Mouse (Mus musculus) R1 (cell line): ENCODE measurements around the gene Gnb3.

ENCODE experiments used
- DNase-seq: peaks from one replicate; pipeline ENCODE4 v3.0.0-alpha.2; 2018; ENCODE audit warnings: low read depth, low spot score

The Gnb3 gene

DNA sequence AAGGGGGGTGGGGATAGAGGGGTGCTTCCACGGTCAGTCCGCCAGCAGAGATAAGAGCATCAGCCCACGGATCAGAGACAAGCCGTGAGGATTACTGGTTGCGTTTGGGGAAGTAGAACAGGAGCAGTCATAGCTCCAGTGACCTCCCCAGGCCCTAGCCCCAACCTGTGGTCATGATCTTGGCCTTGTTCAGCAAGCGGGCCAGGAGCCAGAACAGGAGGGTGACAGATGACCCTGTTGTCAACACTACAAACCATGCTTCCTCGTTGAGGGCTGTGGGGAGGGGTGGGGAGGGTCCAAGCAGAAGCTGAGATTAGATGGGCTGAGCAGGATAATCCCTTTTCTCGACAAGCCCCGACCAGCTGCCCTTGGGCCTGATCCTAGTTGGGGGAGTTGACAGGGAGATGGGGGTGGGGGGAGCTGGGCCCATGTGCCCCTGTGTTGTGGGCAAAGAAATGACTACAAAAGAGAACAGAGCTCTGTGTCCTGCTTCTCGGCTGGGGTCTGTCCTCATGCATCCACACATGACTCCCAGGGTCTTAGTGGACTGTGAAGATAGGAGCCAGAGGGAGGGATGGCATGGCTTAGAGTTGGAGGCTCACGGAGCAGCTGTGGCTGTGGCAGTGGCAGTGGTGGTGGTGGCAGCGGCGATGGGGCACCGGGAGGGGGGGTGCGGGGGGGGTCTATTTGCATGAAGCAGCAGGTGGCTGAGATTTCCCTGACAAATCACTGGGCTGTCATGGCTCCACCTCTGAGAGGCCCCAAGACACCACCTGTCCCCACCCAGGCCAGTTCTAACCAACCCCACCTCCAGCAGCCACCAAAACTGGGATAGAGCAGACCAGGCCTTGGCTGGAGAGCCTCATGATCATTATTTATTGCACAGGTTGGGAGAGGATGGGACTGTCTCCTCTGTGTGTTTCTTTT is at the start of gene Gnb3:
Gene Gnb3 (minus strand): TSS at position 35 of the 927 bp plus-strand sequence.
- no peak for DNase-seq

DNA sequence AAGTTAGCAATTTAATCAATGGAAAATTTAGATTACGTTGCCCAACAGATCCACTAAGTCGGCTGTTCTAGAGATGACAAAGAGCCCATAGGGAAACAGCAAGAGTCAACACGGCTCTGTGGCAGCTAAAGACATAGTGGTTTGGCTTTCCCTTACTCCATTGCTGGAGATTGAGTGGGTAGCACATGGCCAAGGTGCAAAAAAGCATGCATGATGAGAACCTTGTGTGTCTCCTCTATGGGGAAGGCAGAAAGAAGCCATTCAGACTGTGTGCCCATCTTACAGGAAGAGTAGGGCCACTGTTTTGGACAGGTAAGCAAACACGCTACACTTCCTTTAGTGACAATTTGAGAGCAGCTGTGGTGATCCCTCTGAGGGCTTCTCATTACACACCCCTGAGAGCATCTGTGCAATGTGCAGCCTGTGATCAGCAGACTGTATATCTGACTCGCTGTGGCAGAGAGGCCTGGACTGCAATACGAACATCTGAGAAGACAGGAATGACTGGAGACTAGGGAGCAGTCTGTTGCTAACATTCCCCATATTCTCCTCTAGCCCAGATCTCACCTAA is 48.6 kb upstream of the Gnb3 start:
- DNase-seq: no peak

GRCm38 (mm10) chr6:124887986-124888385 is 47.9 kb upstream of the Gnb3 start, which contains the start of gene Cd4:
TSS of gene Cd4 (minus strand) at chr6:124888221.
- no peak for DNase-seq

DNA sequence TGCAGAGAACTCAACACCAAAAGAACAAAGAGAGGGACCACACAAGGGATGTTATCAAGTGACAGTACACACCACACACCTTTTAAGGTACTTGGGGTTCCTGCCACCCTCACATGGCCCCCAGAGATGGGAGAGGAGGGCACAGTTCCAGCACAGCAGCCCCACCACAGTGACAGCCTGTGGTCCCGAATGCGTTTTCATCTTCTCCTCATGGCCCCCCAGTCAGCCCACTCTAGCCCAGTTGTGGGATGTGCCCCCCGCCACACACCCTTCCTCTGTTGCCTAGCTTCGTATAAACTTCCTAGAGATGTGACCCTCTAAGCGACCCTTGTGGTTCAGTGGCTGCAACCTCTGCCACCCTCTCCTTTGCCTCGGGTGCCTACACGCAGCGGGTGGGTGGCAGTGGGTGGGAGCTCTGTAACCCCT is 45.9 kb upstream of the Gnb3 start:
- no peak for DNase-seq

DNA sequence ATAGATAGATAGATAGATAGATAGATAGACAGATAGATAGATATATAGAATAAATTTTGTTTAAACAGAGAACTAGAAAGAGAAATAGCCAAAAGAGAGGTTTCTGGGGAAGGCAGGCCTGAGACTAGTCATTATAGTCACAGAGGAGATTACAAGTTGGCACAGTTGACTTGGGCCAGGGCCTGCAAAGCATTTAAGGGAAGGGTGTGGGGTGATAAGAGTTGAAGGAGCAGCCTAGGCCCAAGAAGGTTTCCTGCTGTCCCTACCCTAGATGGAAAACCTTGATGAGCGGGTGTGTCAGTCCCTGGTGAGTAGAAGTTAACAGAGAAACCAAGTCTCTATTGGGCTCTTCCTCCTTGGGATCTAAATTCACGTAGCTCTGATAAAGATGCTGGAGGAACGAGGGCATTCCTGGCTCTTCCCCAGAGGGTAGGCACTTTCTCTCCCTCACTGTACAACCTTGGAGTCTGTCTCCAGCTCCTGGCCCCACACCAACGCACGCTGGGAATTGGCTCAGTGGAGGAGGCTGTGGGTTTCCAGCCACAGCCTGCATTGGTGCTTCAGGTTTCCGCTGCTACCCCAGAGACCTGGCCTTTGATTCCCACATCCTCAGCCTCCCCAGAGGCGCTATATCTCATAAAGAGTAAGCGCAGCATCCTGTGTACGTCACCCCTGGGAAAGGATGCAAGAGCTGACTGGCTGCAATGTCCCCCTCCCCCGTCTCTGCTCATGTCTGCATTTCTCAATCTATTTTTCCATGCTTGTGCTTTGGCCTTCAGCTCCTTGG is 44.8 kb upstream of the Gnb3 start:
- no peak for DNase-seq

GRCm38 (mm10) chr6:124883351-124883750 is 43.3 kb upstream of the Gnb3 start:
- no peak for DNase-seq

DNA sequence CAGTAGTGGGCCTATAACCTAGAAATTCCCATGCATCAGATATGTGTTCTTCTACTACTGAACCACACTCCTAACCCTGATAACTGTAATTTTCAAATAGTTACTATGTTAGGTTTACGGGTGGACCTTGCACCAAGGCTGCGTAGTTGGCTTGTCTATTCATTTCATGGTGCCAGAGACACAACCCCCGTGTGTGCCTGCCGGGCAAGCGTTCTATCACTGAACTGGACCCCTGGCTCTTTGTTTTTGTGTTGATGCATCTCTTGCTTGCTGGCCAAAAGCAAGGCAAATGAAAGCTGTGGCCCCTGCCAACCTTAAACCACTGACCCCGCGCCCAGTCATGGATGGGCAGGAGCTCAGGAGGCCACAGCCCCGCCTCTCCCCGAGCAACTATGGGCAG is 41.7 kb upstream of the Gnb3 start:
- DNase-seq: no peak

DNA sequence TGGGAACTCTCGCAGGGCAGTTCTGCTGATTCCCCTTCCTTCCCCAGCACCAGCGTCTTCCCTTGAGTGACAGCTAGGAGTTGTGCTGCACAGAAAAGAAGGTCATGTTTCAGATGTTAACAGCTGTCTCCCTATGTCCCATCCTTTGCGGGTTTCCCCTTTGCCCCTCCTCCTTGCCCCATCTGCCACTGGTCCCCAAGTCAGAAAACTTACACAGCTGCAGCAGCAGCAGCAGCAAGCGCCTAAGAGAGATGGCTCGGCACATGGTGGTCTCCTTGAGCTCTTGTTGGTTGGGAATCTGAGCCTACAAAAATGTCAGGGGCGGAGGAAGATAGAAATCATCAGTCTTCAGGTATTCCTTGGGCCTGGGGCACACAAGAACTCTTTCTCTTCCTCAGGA is 39.3 kb upstream of the Gnb3 start:
- no peak for DNase-seq

DNA sequence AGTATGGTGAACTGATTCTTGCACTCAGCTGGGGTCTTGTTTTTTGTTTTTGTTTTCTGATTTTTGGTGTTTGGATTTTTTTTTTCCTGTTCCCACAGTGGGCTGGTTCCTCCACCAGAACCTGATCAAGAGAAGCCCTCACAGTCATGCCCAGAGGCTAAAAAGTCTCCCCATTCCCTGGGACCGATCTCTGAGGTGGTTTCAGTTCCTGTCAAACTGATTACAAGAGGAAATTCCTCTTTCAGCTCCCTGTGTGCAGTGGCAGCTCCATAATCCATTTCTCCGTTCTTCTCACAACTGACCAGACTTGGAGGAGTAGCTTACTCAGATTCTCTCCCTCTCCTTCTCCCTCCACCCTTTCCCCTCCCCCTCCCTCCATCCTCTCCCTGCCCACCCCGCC is 34.3 kb upstream of the Gnb3 start:
- DNase-seq: no peak

- DNase-seq: no peak
Observed at GRCm38 (mm10) chr6:124866560-124866959, 26.5 kb upstream of the Gnb3 start.

DNA sequence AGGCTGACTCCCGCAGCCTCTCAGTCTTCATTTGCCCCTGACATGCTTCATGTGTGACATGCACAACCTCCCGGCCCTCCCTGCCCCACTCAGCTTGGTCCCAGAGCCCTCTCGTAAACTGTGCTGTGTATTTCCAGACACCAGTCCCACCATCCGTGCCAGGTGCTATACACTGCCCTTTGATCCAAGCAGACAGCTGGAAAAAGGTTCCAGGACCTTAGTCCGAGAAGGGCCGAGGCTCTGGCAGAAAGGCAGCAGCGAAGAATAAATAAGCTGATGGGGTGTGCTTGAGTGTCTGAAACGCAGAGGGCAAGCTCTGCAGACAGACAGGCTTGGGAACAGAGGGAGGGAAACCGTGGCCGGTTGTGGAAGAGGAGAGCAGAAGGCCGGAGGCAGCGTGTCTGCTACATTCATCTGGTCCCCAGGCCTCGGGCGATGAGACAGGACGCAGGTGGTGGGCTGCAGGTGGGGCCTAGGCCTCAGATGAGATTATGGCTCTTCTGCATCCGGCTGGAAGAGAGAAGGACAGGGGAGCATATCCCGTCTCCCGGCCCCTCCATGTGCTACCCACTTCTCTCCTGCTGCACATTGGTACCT is 25.8 kb upstream of the Gnb3 start:
- DNase-seq: no peak

GRCm38 (mm10) chr6:124863658-124864298 is 23.7 kb upstream of the Gnb3 start, which contains the start of gene Gpr162:
TSS of gene Gpr162 (minus strand) at chr6:124863983.
- DNase-seq: peak; percentile 42

DNA sequence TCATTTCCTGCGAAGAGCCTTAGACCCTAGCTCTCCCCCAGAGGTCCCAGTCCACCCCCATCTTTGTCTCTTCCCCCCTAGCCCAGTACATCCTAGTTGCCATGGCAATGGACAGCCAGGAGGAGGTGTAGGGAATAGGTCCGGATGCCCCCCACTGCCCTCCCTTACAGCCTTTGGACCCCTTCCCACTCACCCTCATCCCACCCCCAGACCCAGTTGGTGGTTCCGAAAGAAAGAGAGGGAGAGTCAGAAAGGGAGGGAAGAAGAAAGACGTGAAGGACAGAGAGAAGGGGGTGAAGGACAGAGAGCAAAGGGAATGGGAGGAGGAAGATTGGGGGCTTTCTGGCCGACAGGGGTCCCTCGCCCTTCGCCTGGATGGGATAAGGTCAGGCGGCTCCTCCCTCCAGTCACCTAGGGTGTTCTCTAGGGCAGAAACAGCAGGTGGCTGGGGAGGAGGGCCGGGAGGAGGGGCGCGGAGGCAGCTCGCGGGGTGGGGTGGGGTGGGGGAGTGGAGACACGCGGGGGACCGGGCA is 23.1 kb upstream of the Gnb3 start:
- peak; percentile 33 for DNase-seq

DNA sequence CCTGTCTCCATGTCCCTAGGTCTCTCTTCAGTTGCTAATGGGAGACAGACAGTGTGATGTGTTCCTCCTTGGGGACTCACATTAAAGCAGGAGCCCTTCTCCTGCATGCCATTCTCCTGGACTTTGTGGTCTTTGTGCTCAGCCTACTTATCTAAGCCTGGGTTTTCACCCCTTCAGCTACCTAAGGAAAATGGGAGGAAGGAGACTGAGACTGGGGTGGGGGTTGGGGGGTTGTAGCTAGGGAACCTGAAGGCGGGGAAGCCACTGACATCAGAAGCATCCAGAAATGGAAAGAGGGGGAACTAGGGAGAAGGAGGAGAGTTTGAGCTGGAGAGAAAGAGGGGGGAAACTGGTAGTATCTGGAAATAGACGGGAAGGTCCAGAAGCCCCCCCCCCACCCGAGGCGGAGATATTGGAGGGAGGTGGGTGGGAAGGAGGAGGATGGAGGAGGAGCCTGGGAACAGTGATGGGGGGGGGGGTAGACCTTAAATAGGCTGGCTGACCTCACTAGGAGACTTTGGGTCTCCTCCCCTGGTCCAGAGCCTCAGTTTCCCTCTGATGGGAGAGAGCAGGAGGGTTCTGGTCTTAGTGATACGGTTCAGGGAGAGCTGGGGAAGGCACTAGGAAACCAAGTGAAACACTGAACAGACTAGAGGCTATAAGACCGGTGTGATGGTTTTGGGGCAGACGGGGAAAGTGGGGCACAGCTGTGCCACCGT is 22.5 kb upstream of the Gnb3 start:
- no peak for DNase-seq

DNA sequence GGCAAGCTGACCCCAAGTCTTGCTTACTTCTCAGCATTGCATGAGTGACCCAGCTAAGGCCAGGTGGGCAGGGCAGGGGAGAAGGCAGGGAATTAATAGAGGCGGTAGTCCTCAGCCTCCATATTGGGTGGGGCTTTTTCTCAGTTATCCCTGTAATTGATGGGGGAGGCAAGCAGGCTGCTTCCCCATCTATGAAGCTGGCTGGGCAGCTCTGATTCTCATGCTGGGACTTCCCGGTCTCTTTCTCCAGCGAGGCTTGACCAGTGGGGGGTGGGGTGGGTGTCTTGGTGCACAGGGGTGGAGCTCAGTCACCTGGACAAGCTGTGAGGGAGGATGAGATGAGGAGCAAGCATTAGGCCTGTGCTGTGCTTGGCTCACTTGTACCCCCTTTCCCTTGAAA is 21.7 kb upstream of the Gnb3 start:
- DNase-seq: no peak

DNA sequence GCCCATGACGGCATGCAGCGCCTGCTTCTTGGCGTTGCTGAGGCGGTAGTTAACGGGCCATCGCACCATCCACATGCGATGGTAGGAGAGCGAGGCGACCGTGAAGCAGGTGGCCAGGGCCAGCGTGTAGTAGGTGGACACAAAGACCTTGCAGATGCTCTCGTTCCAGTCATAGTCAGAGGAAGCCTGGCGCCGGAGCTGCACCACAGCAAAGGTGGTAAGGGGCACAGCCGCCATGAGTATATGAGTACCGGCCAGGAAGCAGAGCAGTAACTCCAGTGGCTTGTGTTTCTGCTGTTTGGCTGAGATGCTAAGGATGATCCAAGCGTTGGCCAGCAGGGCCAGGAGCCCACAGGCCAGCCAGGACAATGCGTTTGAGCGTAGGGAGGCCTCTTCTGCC is 21.2 kb upstream of the Gnb3 start:
- no peak for DNase-seq

DNA sequence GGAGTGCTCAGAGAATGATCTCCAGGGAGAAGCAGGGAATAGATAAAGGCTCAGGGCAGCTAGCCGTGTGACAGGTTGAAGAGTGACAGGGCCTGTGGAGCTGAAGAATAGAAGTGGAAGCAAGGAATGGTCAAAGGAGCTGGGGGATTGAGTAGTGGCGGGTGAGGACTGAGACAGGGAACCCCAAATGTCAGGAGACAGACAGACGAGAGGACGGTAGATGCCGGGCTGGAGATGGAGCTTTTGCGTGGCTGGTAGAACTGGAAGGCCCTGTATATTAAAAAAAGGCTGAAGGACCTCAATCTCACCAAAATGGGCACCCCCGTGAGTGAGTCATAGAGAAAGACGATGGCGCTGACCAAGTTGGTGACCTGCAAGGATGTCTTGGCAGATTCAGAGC is 20.4 kb upstream of the Gnb3 start:
- DNase-seq: no peak

GRCm38 (mm10) chr6:124859725-124860124 is 19.6 kb upstream of the Gnb3 start:
- DNase-seq: peak; percentile 75

- DNase-seq: no peak
Observed at GRCm38 (mm10) chr6:124858561-124859318, 18.7 kb upstream of the Gnb3 start.
